Mouse (Mus musculus) central nervous system, embryonic 18 days (tissue): ENCODE data around the gene Apobec3. TPM values are rescaled to one million over a fixed set of nuclear protein-coding genes. Genes with fewer than 3 reads are reported as not detected.

ENCODE experiments used
- polyA plus RNA-seq: library from polyadenylated mRNA; depleted of rRNA; stranded (reverse); fragments of >200 nt; gene quantifications from 2 replicates; pipeline ENCODE4 v1.2.3, GENCODE M21; 2012; rRNA removed

The Apobec3 gene
- 5.1 and 5.2 TPM in 2 replicates for polyA plus RNA-seq

DNA sequence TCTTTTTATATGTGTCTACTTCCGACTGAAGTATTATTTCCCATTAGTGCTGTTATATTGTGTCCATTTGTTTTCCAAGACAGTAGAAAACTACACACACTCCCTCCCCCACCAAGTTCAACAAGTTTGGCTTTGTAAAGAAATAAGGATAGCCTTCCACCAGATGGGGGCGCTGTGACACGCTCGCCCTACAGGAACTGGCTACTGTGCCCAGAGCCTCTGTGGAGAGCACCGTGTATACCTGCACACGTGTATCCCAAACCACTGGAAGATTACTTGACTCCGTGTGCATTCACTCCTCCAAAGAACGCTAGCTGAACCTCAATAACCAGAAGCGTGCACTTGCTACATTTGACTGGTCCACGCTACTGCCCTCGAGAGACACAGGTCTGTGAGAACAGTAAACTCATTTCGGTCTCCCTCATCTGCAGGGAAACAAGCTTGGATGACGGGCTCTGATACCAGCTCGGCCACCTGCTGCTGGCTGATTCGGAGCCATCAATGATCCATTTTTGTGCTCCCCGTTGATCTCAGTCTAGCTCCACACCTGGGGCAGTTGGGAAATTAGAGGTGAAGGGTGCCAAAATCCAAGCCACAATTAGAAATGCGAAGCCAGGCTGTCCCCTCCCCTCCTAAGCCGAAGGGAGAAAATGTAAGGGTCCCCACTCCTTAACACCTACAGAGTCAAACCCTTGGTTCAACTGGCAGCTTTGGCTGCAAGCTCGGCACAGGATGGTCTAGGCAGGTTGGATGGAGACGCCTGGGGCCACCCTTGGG lies at the start of gene Apobec3:
TSS of gene Apobec3 (plus strand) at position 224 of the 777 bp plus-strand sequence.

Other genes with a start within 250 kb of the Apobec3 start
- 28.3 and 30.0 TPM in 2 replicates for gene Fam227a, start 232.7 kb upstream of the Apobec3 start, polyA plus RNA-seq
- 39.3 and 40.3 TPM in 2 replicates for gene Cby1, start 232.5 kb upstream of the Apobec3 start, polyA plus RNA-seq
- gene Tomm22, start 220.8 kb upstream of the Apobec3 start, polyA plus RNA-seq, result 118 and 129 TPM in 2 replicates
- 39.8 and 41.7 TPM in 2 replicates for gene Josd1, start 203.7 kb upstream of the Apobec3 start, polyA plus RNA-seq
- gene Gtpbp1, start 200.8 kb upstream of the Apobec3 start, polyA plus RNA-seq, result 33.6 and 39.4 TPM in 2 replicates
- gene Sun2, start 149.1 kb upstream of the Apobec3 start, polyA plus RNA-seq, result 31.2 and 33.9 TPM in 2 replicates
- 73.9 and 74.6 TPM in 2 replicates for gene Dnal4, start 113.8 kb upstream of the Apobec3 start, polyA plus RNA-seq
- 51.4 and 51.5 TPM in 2 replicates for gene Nptxr, start 86.9 kb upstream of the Apobec3 start, polyA plus RNA-seq
- 1.4 and 1.7 TPM in 2 replicates for gene Npcd, start 57.4 kb upstream of the Apobec3 start, polyA plus RNA-seq
- 83.6 and 87.3 TPM in 2 replicates for gene Cbx6, start 57.0 kb upstream of the Apobec3 start, polyA plus RNA-seq
- gene Cbx7, start 79.5 kb downstream of the Apobec3 start, polyA plus RNA-seq, result 11.8 and 12.2 TPM in 2 replicates
- gene Pdgfb, start 123.3 kb downstream of the Apobec3 start, polyA plus RNA-seq, result 15.5 and 16.1 TPM in 2 replicates
- gene Syngr1, start 199.7 kb downstream of the Apobec3 start, polyA plus RNA-seq, result 105 TPM in 2 replicates
- 1,019 and 1,030 TPM in 2 replicates for gene Rpl3, start 200.2 kb downstream of the Apobec3 start, polyA plus RNA-seq
- gene Tab1, start 241.5 kb downstream of the Apobec3 start, polyA plus RNA-seq, result 38.0 and 41.0 TPM in 2 replicates